Mouse (Mus musculus): ENCODE data around the gene Sytl5. TPM values are rescaled to one million over a fixed set of nuclear protein-coding genes. Genes with fewer than 3 reads are reported as not detected.

Sytl5 gene
- polyA plus RNA-seq (2014; fragmentation: Illumina TruSeq; extraction: RNeasy Lipid Tissue Mini Kit (QIAGEN cat#74804); ENCODE audit: insufficient read depth, low read depth, low replicate concordance), result not detected

GRCm38 (mm10) chrX:9885322-9885721 lies at the start of gene Sytl5:
Sytl5 (plus strand) TSS chrX:9885622.

GRCm38 (mm10) chrX:9846628-9847027 lies 38.8 kb upstream of the Sytl5 start, which contains the start of gene Hypm:
Hypm (plus strand) TSS chrX:9846928.

GRCm38 (mm10) chrX:9849403-9849802 lies 36.0 kb upstream of the Sytl5 start, which contains the start of gene H2al3:
H2al3 (plus strand) TSS chrX:9849703.

Other genes starting within 250 kb of the Sytl5 start
- gene Dynlt3, start 222.6 kb upstream of the Sytl5 start, polyA plus RNA-seq (2014; fragmentation: Illumina TruSeq; extraction: RNeasy Lipid Tissue Mini Kit (QIAGEN cat#74804); ENCODE audit: insufficient read depth, low read depth, low replicate concordance), result 99.3 TPM
- not detected for gene Hypm, start 38.7 kb upstream of the Sytl5 start, polyA plus RNA-seq (2014; fragmentation: Illumina TruSeq; extraction: RNeasy Lipid Tissue Mini Kit (QIAGEN cat#74804); ENCODE audit: insufficient read depth, low read depth, low replicate concordance)
- not detected for gene H2al3, start 35.9 kb upstream of the Sytl5 start, polyA plus RNA-seq (2014; fragmentation: Illumina TruSeq; extraction: RNeasy Lipid Tissue Mini Kit (QIAGEN cat#74804); ENCODE audit: insufficient read depth, low read depth, low replicate concordance)
- gene Srpx, start 232.1 kb downstream of the Sytl5 start, polyA plus RNA-seq (2014; fragmentation: Illumina TruSeq; extraction: RNeasy Lipid Tissue Mini Kit (QIAGEN cat#74804); ENCODE audit: insufficient read depth, low read depth, low replicate concordance), result 11.1 TPM

Data from lung, adult 10 weeks (tissue).